Mouse (Mus musculus) MEL (cell line): ENCODE data around the gene Ctsa. TPM values are rescaled to one million over a fixed set of nuclear protein-coding genes. Genes with fewer than 3 reads are reported as not detected.

Experiments used
- DNase-seq: peaks from one replicate; pipeline ENCODE4 v3.0.0; 2011; ENCODE audit warnings: low read depth, low spot score
- H3K27ac ChIP-seq: 2 replicates; pipeline ENCODE4 v1.5.1; 2012; ENCODE audit warnings: low read depth, mild to moderate bottlenecking, control low read depth, low read length, moderate library complexity; ENCODE audit not compliant: control insufficient read depth
- H3K27me3 ChIP-seq, 2 experiments: fragments of 150-350 bp in 1 of 2; sonication (generic) in 1 of 2; 2 replicates each; pipeline ENCODE4 v1.6.1; 2012; ENCODE audit warnings: low read length in 2 of 2, mild to moderate bottlenecking in 2 of 2, improper control_type of control experiment in 1 of 2, moderate library complexity in 1 of 2; ENCODE audit not compliant: insufficient read depth in 2 of 2, control insufficient read depth in 1 of 2
- H3K36me3 ChIP-seq, 2 experiments: 2 replicates each; pipeline ENCODE4 v1.6.1; 2012 to 2014; ENCODE audit warnings: low read length in 2 of 2, improper control_type of control experiment in 1 of 2, inconsistent platforms in 1 of 2, mild to moderate bottlenecking in 1 of 2; ENCODE audit not compliant: insufficient read depth in 2 of 2, control insufficient read depth in 1 of 2
- H3K4me1 ChIP-seq, 2 experiments: fragments of 150-350 bp in 1 of 2; sonication (generic) in 1 of 2; 2 replicates each; pipeline ENCODE4 v1.6.1; 2012; ENCODE audit warnings: low read length in 2 of 2, improper control_type of control experiment in 1 of 2, mild to moderate bottlenecking in 1 of 2; ENCODE audit not compliant: insufficient read depth in 2 of 2, control insufficient read depth in 1 of 2
- H3K4me3 ChIP-seq, 2 experiments: fragments of 150-350 bp in 1 of 2; sonication (generic) in 1 of 2; 2 replicates each; pipeline ENCODE4 v1.5.1; 2012; ENCODE audit warnings: low read depth in 2 of 2, low read length in 2 of 2, mild to moderate bottlenecking in 2 of 2, moderate library complexity in 2 of 2, control low read depth in 1 of 2, improper control_type of control experiment in 1 of 2; ENCODE audit not compliant: control insufficient read depth in 1 of 2, insufficient read depth in 1 of 2
- H3K79me2 ChIP-seq: 2 replicates; pipeline ENCODE4 v1.6.1; 2012; ENCODE audit warnings: mild to moderate bottlenecking, low read length, moderate library complexity; ENCODE audit not compliant: control insufficient read depth, poor library complexity, insufficient read depth
- H3K9ac ChIP-seq: 2 replicates; pipeline ENCODE4 v1.6.1; 2012; ENCODE audit warnings: low read depth, mild to moderate bottlenecking, control low read depth, low read length, moderate library complexity; ENCODE audit not compliant: control insufficient read depth, poor library complexity, severe bottlenecking
- H3K9me3 ChIP-seq: fragments of 150-350 bp; sonication (generic); replicated peaks from 2 replicates; pipeline ENCODE4 v1.6.1; 2012; ENCODE audit warnings: mild to moderate bottlenecking, low read length, improper control_type of control experiment, moderate library complexity; ENCODE audit not compliant: insufficient read depth
- BHLHE40 ChIP-seq: IDR thresholded peaks from 2 replicates; pipeline ENCODE4 v1.6.1; 2012; ENCODE audit warnings: low read depth, mild to moderate bottlenecking, inconsistent platforms, low read length, improper control_type of control experiment, borderline replicate concordance
- CTCF ChIP-seq, 3 experiments: IDR thresholded peaks in 2 of 3; conservative IDR thresholded peaks in 1 of 3; 2 replicates each; pipeline ENCODE4 v1.5.1; 2011 to 2012; ENCODE audit warnings: low read length in 3 of 3, low read depth in 2 of 3, mild to moderate bottlenecking in 2 of 3, improper control_type of control experiment in 1 of 3, inconsistent platforms in 1 of 3, mixed read lengths in 1 of 3, moderate library complexity in 1 of 3; ENCODE audit not compliant: control insufficient read depth in 1 of 3, insufficient read depth in 1 of 3, poor library complexity in 1 of 3, severe bottlenecking in 1 of 3
- ELF1 ChIP-seq: IDR thresholded peaks from 2 replicates; pipeline ENCODE4 v1.6.1; 2014; ENCODE audit warnings: low read depth, mild to moderate bottlenecking, inconsistent platforms, low read length, improper control_type of control experiment, moderate library complexity
- GABPA ChIP-seq: IDR thresholded peaks from 2 replicates; pipeline ENCODE4 v1.6.1; 2012; ENCODE audit warnings: low read depth, mild to moderate bottlenecking, inconsistent platforms, low read length, improper control_type of control experiment, moderate library complexity
- GATA1 ChIP-seq: IDR thresholded peaks from 2 replicates; pipeline ENCODE4 v1.6.1; 2011; ENCODE audit warnings: low read depth, low read length, improper control_type of control experiment
- JUND ChIP-seq: IDR thresholded peaks from 2 replicates; pipeline ENCODE4 v1.6.1; 2011; ENCODE audit warnings: low read depth, mild to moderate bottlenecking, improper control_type of control experiment, low read length
- KAT2A ChIP-seq: conservative IDR thresholded peaks from 2 replicates; pipeline ENCODE4 v1.6.1; 2012; ENCODE audit warnings: low read depth, low read length, improper control_type of control experiment, inconsistent platforms
- MAX ChIP-seq: IDR thresholded peaks from 2 replicates; pipeline ENCODE4 v1.6.1; 2011; ENCODE audit warnings: low read length, improper control_type of control experiment
- MXI1 ChIP-seq: IDR thresholded peaks from 2 replicates; pipeline ENCODE4 v1.6.1; 2011; ENCODE audit warnings: mild to moderate bottlenecking, low read depth, low read length, improper control_type of control experiment
- MYB ChIP-seq: IDR thresholded peaks from 2 replicates; pipeline ENCODE4 v1.6.1; 2011; ENCODE audit warnings: mild to moderate bottlenecking, low read depth, low read length, improper control_type of control experiment
- NELFE ChIP-seq: IDR thresholded peaks from 2 replicates; pipeline ENCODE4 v1.6.1; 2011; ENCODE audit warnings: low read depth, low read length, improper control_type of control experiment
- NRF1 ChIP-seq: IDR thresholded peaks from 2 replicates; pipeline ENCODE4 v1.6.1; 2014; ENCODE audit warnings: low read depth, mild to moderate bottlenecking, inconsistent platforms, low read length, improper control_type of control experiment, moderate library complexity; ENCODE audit not compliant: poor library complexity, insufficient read depth, severe bottlenecking
- POLR2A ChIP-seq, 2 experiments: IDR thresholded peaks; 2 replicates each; pipeline ENCODE4 v1.6.1; 2011 to 2012; ENCODE audit warnings: low read length in 2 of 2, mild to moderate bottlenecking in 2 of 2, control low read depth in 1 of 2, improper control_type of control experiment in 1 of 2, low read depth in 1 of 2, moderate library complexity in 1 of 2; ENCODE audit not compliant: control insufficient read depth in 1 of 2, insufficient read depth in 1 of 2, poor library complexity in 1 of 2
- POLR2AphosphoS2 ChIP-seq: IDR thresholded peaks from 2 replicates; pipeline ENCODE4 v1.6.1; 2011; ENCODE audit warnings: low read length, improper control_type of control experiment
- RAD21 ChIP-seq: IDR thresholded peaks from 2 replicates; pipeline ENCODE4 v1.6.1; 2011; ENCODE audit warnings: mild to moderate bottlenecking, low read depth, low read length, improper control_type of control experiment
- RCOR1 ChIP-seq: IDR thresholded peaks from 2 replicates; pipeline ENCODE4 v1.6.1; 2012; ENCODE audit warnings: low read depth, mild to moderate bottlenecking, inconsistent platforms, low read length, improper control_type of control experiment
- SMC3 ChIP-seq: IDR thresholded peaks from 2 replicates; pipeline ENCODE4 v1.6.1; 2011; ENCODE audit warnings: low read depth, low read length, improper control_type of control experiment
- TAL1 ChIP-seq: IDR thresholded peaks from 2 replicates; pipeline ENCODE4 v1.6.1; 2012; ENCODE audit warnings: mild to moderate bottlenecking, inconsistent platforms, low read length, moderate library complexity, mixed read lengths
- TBP ChIP-seq: IDR thresholded peaks from 2 replicates; pipeline ENCODE4 v1.8.0; 2011; ENCODE audit warnings: low read depth, low read length, improper control_type of control experiment
- UBTF ChIP-seq: IDR thresholded peaks from 2 replicates; pipeline ENCODE4 v1.6.1; 2012; ENCODE audit warnings: low read depth, mild to moderate bottlenecking, inconsistent platforms, low read length, improper control_type of control experiment, moderate library complexity, borderline replicate concordance; ENCODE audit not compliant: insufficient read depth
- USF2 ChIP-seq, 2 experiments: IDR thresholded peaks; 2 replicates each; pipeline ENCODE4 v1.6.1; 2011 to 2012; ENCODE audit warnings: improper control_type of control experiment in 2 of 2, low read length in 2 of 2, borderline replicate concordance in 1 of 2, inconsistent platforms in 1 of 2, low read depth in 1 of 2, mild to moderate bottlenecking in 1 of 2; ENCODE audit not compliant: insufficient read depth in 1 of 2
- ZC3H11A ChIP-seq: IDR thresholded peaks from 2 replicates; pipeline ENCODE4 v1.6.1; 2012; ENCODE audit warnings: low read depth, mild to moderate bottlenecking, inconsistent platforms, low read length, improper control_type of control experiment
- ZNF384 ChIP-seq: IDR thresholded peaks from 2 replicates; pipeline ENCODE4 v1.6.1; 2012; ENCODE audit warnings: low read depth, mild to moderate bottlenecking, inconsistent platforms, low read length, improper control_type of control experiment
- polyA plus RNA-seq, 2 experiments: library from polyadenylated mRNA; stranded (reverse) in 1 of 2; unstranded in 1 of 2; fragments of >175 nt in 1 of 2; fragments of >200 nt in 1 of 2; gene quantifications; 2 replicates each; pipeline versions ENCODE4 v1.2.1 to v1.2.4; 2012; ENCODE audit warnings: low replicate concordance in 2 of 2, low read depth in 1 of 2; ENCODE audit not compliant: insufficient read length in 2 of 2, insufficient read depth in 1 of 2, missing spikeins in 1 of 2
- total RNA-seq: library from RNA; depleted of rRNA; stranded (reverse); fragments of 300-350 nt; gene quantifications from 2 replicates; pipeline ENCODE4 v1.2.3, GENCODE M21; 2012

The Ctsa gene
- total and polyA plus RNA-seq, 3 experiments, result 50.5 to 87.7 TPM; not detected in 1

DNA sequence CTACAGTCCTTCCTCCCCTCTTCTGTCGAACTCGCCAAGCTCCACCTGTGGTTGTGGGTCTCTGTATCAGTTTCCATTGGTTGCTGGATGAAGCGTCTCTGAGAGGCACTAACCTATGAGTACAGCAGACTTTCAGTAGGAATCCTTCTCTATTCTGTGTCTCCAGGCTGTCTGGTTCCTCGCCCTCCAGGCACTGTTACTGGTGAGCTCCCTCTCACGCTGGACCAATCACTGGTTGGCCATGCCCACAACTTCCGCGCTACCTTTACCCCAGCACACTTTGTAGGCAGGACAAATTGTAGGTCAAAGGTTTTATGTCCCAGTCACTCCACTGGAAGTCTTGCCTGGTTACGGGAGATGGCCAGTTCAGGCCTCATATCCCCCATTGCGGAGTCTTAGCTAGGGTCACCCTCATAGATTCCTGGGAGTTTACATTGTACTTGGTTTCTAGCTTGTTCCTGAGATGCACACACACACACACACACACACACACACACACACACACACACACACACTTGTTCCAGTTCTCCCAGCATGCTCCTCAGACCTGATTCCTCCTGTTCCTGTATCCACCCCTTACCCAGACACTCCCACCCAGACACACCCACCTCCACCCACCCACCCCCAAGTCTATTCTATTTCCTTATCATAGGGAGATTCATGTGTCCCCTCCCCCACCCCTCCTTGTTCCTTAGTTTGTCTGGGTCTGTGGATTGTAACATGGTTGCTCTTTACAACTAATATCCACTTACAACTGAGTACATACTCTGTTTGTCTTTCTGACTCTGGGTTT is 27.2 kb downstream of the Ctsa start (continued):
- TF ChIP-seq MXI1 (no peak), TAL1 (no peak), TBP (peak; percentile 57; the same call in 1 of the 2 replicates), POLR2A (IDR thresholded peaks at IDR 0.05; ENCODE audit: control insufficient read depth in 1 of 2, insufficient read depth in 1 of 2, low read depth in 1 of 2, low read length in 2 of 2, poor library complexity in 1 of 2) (peak in 1 of 2 experiments; percentile 59; a peak in 2 of 4 replicates), GATA1 (no peak), BHLHE40 (0 out of 2 replicates have a peak, but pooled peaks have one; percentile 26), ZNF384 (no peak), MYB (no peak), NRF1 (no peak), USF2 (IDR thresholded peaks at IDR 0.05; ENCODE audit: borderline replicate concordance in 1 of 2, insufficient read depth in 1 of 2, low read depth in 1 of 2, low read length in 2 of 2) (no peak), RAD21 (no peak), CTCF (IDR thresholded peaks at IDR 0.05 in 2 of 3, conservative IDR thresholded peaks at IDR 0.05 in 1 of 3; ENCODE audit: control insufficient read depth in 1 of 3, insufficient read depth in 1 of 3, low read depth in 2 of 3, low read length in 3 of 3, poor library complexity in 1 of 3, severe bottlenecking in 1 of 3) (no peak), RCOR1 (no peak), KAT2A (no peak), SMC3 (no peak), NELFE (peak; percentile 50; the same call in 1 of the 2 replicates), POLR2AphosphoS2 (no peak), UBTF (no peak), ELF1 (peak; percentile 38; the same call in 1 of the 2 replicates), JUND (no peak), MAX (no peak)

DNA sequence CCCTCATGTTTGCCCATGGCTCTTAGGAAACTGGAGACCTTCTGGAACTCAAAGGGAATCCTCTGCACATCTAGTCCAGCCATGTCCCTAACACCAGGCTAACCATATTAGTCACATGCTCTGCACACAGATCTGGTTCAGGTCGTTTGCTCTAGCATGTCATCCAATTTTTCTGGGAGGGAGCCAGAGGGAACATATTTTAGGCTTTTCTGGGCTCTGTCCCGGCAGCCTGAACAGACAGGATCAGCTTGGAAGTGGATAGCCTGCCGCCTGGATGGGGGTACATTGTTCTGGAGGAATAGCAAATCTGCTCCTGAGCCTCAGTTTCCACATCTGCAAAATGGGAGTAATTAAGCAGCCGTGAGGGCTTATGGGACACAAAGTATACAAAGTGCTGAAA is 28.4 kb downstream of the Ctsa start:
- peaks cover 0 to 25% of the 10 kb centered on the region in 2 experiments; a peak in 2 of 4 replicates for H3K36me3 ChIP-seq
- no peak overlapping the region for H3K9ac ChIP-seq

More for the DNA sequence above, 28.4 kb downstream of the Ctsa start:
- DNase-seq, result no peak
- H3K4me3 ChIP-seq, result no peak overlapping the region
- no peaks in the 10 kb centered on the region for H3K9me3 ChIP-seq
- H3K27me3 ChIP-seq, result no peaks in the 10 kb centered on the region
- no peaks in the 10 kb centered on the region; the same call in 1 of the 2 replicates for H3K79me2 ChIP-seq
- H3K27ac ChIP-seq, result no peak overlapping the region
- TF ChIP-seq ZC3H11A (no peak), GABPA (no peak), UBTF (no peak)
- TF ChIP-seq, all 39 proteins: peak for 0
- H3K4me1 ChIP-seq, result peaks cover 21 to 38% of the 10 kb centered on the region in 2 experiments
